Mouse (Mus musculus) G1E (cell line): ENCODE results near the gene Gramd1b.

Experiments used
- CTCF ChIP-seq: IDR thresholded peaks from 2 replicates; pipeline ENCODE4 v1.5.1; 2012; ENCODE audit warnings: low read depth, low read length, inconsistent platforms, mixed read lengths
- GATA1 ChIP-seq: IDR thresholded peaks from 2 replicates; pipeline ENCODE4 v1.6.1; 2012; ENCODE audit warnings: borderline replicate concordance, low read length, inconsistent platforms, mixed read lengths
- GATA2 ChIP-seq: IDR thresholded peaks from 2 replicates; pipeline ENCODE4 v1.6.1; 2012; ENCODE audit warnings: low read depth, low read length, inconsistent platforms, borderline replicate concordance
- POLR2AphosphoS5 ChIP-seq: IDR thresholded peaks from 2 replicates; pipeline ENCODE4 v1.6.1; 2012; ENCODE audit warnings: low read depth, low read length, inconsistent platforms; ENCODE audit not compliant: insufficient replicate concordance
- TAL1 ChIP-seq: conservative IDR thresholded peaks from 2 replicates; pipeline ENCODE4 v1.6.1; 2012; ENCODE audit warnings: low read depth, low read length, inconsistent platforms, mixed read lengths

- TF ChIP-seq CTCF (no peak), TAL1 (no peak), GATA1 (no peak), POLR2AphosphoS5 (no peak), GATA2 (no peak)
Measured at GRCm38 (mm10) chr9:40528733-40529132, 2.5 kb downstream of the Gramd1b start.
